Mouse (Mus musculus) myocyte (in vitro differentiated cells): Measurements from ENCODE around the gene Slc22a3.

Source experiments
- CEBPB ChIP-seq: IDR thresholded peaks from 2 replicates; pipeline ENCODE4 v1.6.1; 2011; ENCODE audit warnings: mild to moderate bottlenecking, moderate library complexity; ENCODE audit not compliant: poor library complexity, insufficient read depth, severe bottlenecking
- E2F4 ChIP-seq: IDR thresholded peaks from one replicate; pipeline ENCODE4 v1.6.1; 2011; ENCODE audit warnings: mild to moderate bottlenecking, control low read depth, moderate library complexity; ENCODE audit not compliant: insufficient read depth
- MAX ChIP-seq: IDR thresholded peaks from one replicate; pipeline ENCODE4 v1.6.1; 2011; ENCODE audit warnings: low read depth, mild to moderate bottlenecking, control low read depth
- MYOG ChIP-seq, 3 experiments: IDR thresholded peaks; one replicate each; pipeline ENCODE4 v1.6.1; 2011; ENCODE audit warnings: control low read depth in 2 of 3, low read depth in 2 of 3, mild to moderate bottlenecking in 2 of 3; ENCODE audit not compliant: insufficient read length in 2 of 3, control insufficient read depth in 1 of 3, insufficient read depth in 1 of 3
- POLR2A ChIP-seq: IDR thresholded peaks from one replicate; pipeline ENCODE4 v1.6.1; 2011; ENCODE audit warnings: low read depth, mild to moderate bottlenecking, control low read depth, moderate library complexity; ENCODE audit not compliant: insufficient read length
- POLR2AphosphoS2 ChIP-seq: IDR thresholded peaks from one replicate; pipeline ENCODE4 v1.6.1; 2011; ENCODE audit warnings: low read depth, control low read depth; ENCODE audit not compliant: insufficient read length
- REST ChIP-seq: IDR thresholded peaks from one replicate; pipeline ENCODE4 v1.6.1; 2011; ENCODE audit warnings: mild to moderate bottlenecking, control low read depth, moderate library complexity; ENCODE audit not compliant: insufficient read depth, insufficient read length
- SRF ChIP-seq: IDR thresholded peaks from one replicate; pipeline ENCODE4 v1.6.1; 2011; ENCODE audit warnings: low read depth; ENCODE audit not compliant: control insufficient read depth, insufficient read length
- TCF12 ChIP-seq: IDR thresholded peaks from one replicate; pipeline ENCODE4 v1.6.1; 2011; ENCODE audit warnings: mild to moderate bottlenecking, control low read depth; ENCODE audit not compliant: poor library complexity, insufficient read depth, severe bottlenecking
- USF1 ChIP-seq: IDR thresholded peaks from one replicate; pipeline ENCODE4 v1.6.1; 2011; ENCODE audit warnings: low read depth, mild to moderate bottlenecking, control low read depth, moderate library complexity

DNA sequence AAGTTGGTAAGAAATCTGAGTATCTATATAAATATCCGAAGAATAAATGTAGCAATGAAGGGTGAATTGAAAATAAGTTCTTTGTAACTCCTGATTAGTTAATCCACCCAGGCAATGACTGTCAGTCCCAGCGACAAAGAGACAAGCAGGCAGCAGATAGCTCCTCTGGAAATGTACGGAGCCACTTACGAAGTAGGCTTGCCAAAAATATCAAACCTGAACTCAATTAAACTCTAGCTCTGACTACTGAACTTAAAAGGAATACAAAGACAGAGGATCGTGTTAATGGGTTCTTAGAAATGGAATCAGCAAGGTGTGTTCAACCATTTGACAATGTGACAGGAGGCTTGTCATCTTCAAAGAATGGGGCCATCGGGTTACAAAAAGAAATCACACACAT lies 53.8 kb downstream of the Slc22a3 start:
- no peak for TF ChIP-seq CEBPB
- TF ChIP-seq MYOG (IDR thresholded peaks at IDR 0.05; ENCODE audit: control insufficient read depth in 1 of 3, insufficient read depth in 1 of 3, insufficient read length in 2 of 3, low read depth in 2 of 3): no peak
- no peak for TF ChIP-seq USF1
- TF ChIP-seq REST: no peak
- TF ChIP-seq POLR2A: no peak
- no peak for TF ChIP-seq POLR2AphosphoS2
- no peak for TF ChIP-seq MAX
- no peak for TF ChIP-seq TCF12
- TF ChIP-seq SRF: no peak
- no peak for TF ChIP-seq E2F4
